Mouse (Mus musculus) neural tube, embryonic 12.5 days (tissue): ENCODE measurements around the gene Kif13a. TPM values are rescaled to one million over a fixed set of nuclear protein-coding genes. Genes with fewer than 3 reads are reported as not detected.

Source experiments
- ATAC-seq: fragments of 200-750 bp; cut with Nextera tagmentation; 2 replicates; pipeline ENCODE4 v1.8.0; 2017; ENCODE audit warnings: low read depth, mild to moderate bottlenecking, moderate TSS enrichment, moderate library complexity; ENCODE audit not compliant: low FRiP score
- H3K27ac ChIP-seq: fragments of 300-500 bp; sonication (generic); 2 replicates; pipeline ENCODE4 v1.5.1; 2016
- H3K27me3 ChIP-seq: fragments of 300-500 bp; sonication (generic); replicated peaks from 2 replicates; pipeline ENCODE4 v1.6.1; 2016; ENCODE audit warnings: mild to moderate bottlenecking
- H3K36me3 ChIP-seq: fragments of 300-500 bp; sonication (generic); 2 replicates; pipeline ENCODE4 v1.6.1; 2016; ENCODE audit warnings: mild to moderate bottlenecking
- H3K4me1 ChIP-seq: fragments of 300-500 bp; sonication (generic); 2 replicates; pipeline ENCODE4 v1.6.1; 2016
- H3K4me2 ChIP-seq: fragments of 300-500 bp; sonication (generic); replicated peaks from 2 replicates; pipeline ENCODE4 v1.6.1; 2016; ENCODE audit warnings: mild to moderate bottlenecking
- H3K4me3 ChIP-seq: fragments of 300-500 bp; sonication (generic); 2 replicates; pipeline ENCODE4 v1.5.1; 2016
- H3K9ac ChIP-seq: fragments of 300-500 bp; sonication (generic); 2 replicates; pipeline ENCODE4 v1.6.1; 2016; ENCODE audit warnings: mild to moderate bottlenecking
- H3K9me3 ChIP-seq: fragments of 300-500 bp; sonication (generic); 2 replicates; pipeline ENCODE4 v1.6.1; 2016; ENCODE audit warnings: mild to moderate bottlenecking
- WGBS: fragments of 180-500 bp; shearing (Covaris S2); methylation state at CpG from one replicate; pipeline ENCODE4 v1.1.7; 2016; 5-methylcytosine and 5-hydroxymethylcytosine counted together
- polyA plus RNA-seq: library from polyadenylated mRNA; unstranded; fragments of >200 nt; fragmentation: Nextera tagmentation; extraction: Ambion mirVana; gene quantifications from 2 replicates; pipeline ENCODE4 v1.2.1, GENCODE M21; 2016

The Kif13a gene
- polyA plus RNA-seq, 1 experiment from 2014 or later = 22.1 TPM

GRCm38 (mm10) chr13:46898411-46898810, 31.3 kb downstream of the Kif13a start:
- no peak overlapping the region for H3K9ac ChIP-seq
- peaks cover 10% of the 10 kb centered on the region for H3K36me3 ChIP-seq
- no peaks in the 10 kb centered on the region for H3K9me3 ChIP-seq
- H3K4me2 ChIP-seq = no peak overlapping the region
- H3K27ac ChIP-seq = no peak overlapping the region
- H3K27me3 ChIP-seq = no peaks in the 10 kb centered on the region
- WGBS = 81% methylated on average over 11 of the region's 11 CpGs
- no peak for ATAC-seq
- H3K4me3 ChIP-seq = no peak overlapping the region
- no peaks in the 10 kb centered on the region for H3K4me1 ChIP-seq

GRCm38 (mm10) chr13:46892380-46892779, 37.3 kb downstream of the Kif13a start:
- Histone ChIP-seq H3K27me3 (no peaks in the 10 kb centered on the region), H3K4me3 (no peak overlapping the region), H3K9me3 (no peaks in the 10 kb centered on the region), H3K4me1 (no peaks in the 10 kb centered on the region), H3K9ac (no peak overlapping the region), H3K27ac (no peak overlapping the region), H3K4me2 (no peak overlapping the region), H3K36me3 (no peaks in the 10 kb centered on the region)
- WGBS = 62% methylated on average over 4 of the region's 4 CpGs
- ATAC-seq = no peak

- ATAC-seq = no peak
- 88% methylated on average over 12 of the region's 12 CpGs for WGBS
Observed at GRCm38 (mm10) chr13:46888150-46888683, 41.5 kb downstream of the Kif13a start.

GRCm38 (mm10) chr13:46886497-46887261, 43.0 kb downstream of the Kif13a start:
- no peak overlapping the region for H3K27ac ChIP-seq
- WGBS = 90% methylated on average over 10 of the region's 10 CpGs

More at GRCm38 (mm10) chr13:46888150-46888683, 41.5 kb downstream of the Kif13a start:
- H3K4me1 ChIP-seq = no peaks in the 10 kb centered on the region
- no peak overlapping the region for H3K27ac ChIP-seq
- no peaks in the 10 kb centered on the region for H3K27me3 ChIP-seq
- H3K36me3 ChIP-seq = no peaks in the 10 kb centered on the region
- no peak overlapping the region for H3K4me2 ChIP-seq
- no peaks in the 10 kb centered on the region for H3K9me3 ChIP-seq
- no peak overlapping the region for H3K4me3 ChIP-seq
- no peak overlapping the region for H3K9ac ChIP-seq

GRCm38 (mm10) chr13:46885759-46886060, 44.0 kb downstream of the Kif13a start:
- Histone ChIP-seq H3K36me3 (no peaks in the 10 kb centered on the region), H3K9me3 (no peaks in the 10 kb centered on the region), H3K4me1 (no peaks in the 10 kb centered on the region), H3K9ac (no peak overlapping the region), H3K27me3 (no peaks in the 10 kb centered on the region), H3K4me2 (no peak overlapping the region), H3K27ac (no peak overlapping the region), H3K4me3 (no peak overlapping the region)
- no peak for ATAC-seq
- 72% methylated on average over 5 of the region's 5 CpGs for WGBS

More at GRCm38 (mm10) chr13:46886497-46887261, 43.0 kb downstream of the Kif13a start:
- H3K27me3 ChIP-seq = no peaks in the 10 kb centered on the region
- H3K4me2 ChIP-seq = no peak overlapping the region
- no peak overlapping the region for H3K4me3 ChIP-seq
- no peak for ATAC-seq
- no peak overlapping the region for H3K9ac ChIP-seq
- no peaks in the 10 kb centered on the region for H3K4me1 ChIP-seq
- H3K9me3 ChIP-seq = no peaks in the 10 kb centered on the region
- no peaks in the 10 kb centered on the region for H3K36me3 ChIP-seq

- H3K4me2 ChIP-seq = no peak overlapping the region
- no peak overlapping the region for H3K9ac ChIP-seq
- no peaks in the 10 kb centered on the region for H3K36me3 ChIP-seq
- no peaks in the 10 kb centered on the region for H3K27me3 ChIP-seq
- no peaks in the 10 kb centered on the region for H3K9me3 ChIP-seq
- H3K27ac ChIP-seq = no peak overlapping the region
- no peak overlapping the region for H3K4me3 ChIP-seq
- H3K4me1 ChIP-seq = no peaks in the 10 kb centered on the region
- ATAC-seq = no peak
- 86% methylated on average over 26 of the region's 26 CpGs for WGBS
Observed at GRCm38 (mm10) chr13:46884898-46885758, 44.5 kb downstream of the Kif13a start.

GRCm38 (mm10) chr13:46883976-46884375, 45.7 kb downstream of the Kif13a start:
- no peaks in the 10 kb centered on the region for H3K27me3 ChIP-seq
- no peak for ATAC-seq
- no peak overlapping the region for H3K9ac ChIP-seq
- H3K36me3 ChIP-seq = no peaks in the 10 kb centered on the region
- no peak overlapping the region for H3K27ac ChIP-seq
- no peaks in the 10 kb centered on the region for H3K4me1 ChIP-seq
- WGBS = 87% methylated on average over 3 of the region's 3 CpGs
- no peaks in the 10 kb centered on the region for H3K9me3 ChIP-seq
- no peak overlapping the region for H3K4me2 ChIP-seq
- H3K4me3 ChIP-seq = no peak overlapping the region

- Histone ChIP-seq H3K27ac (no peak overlapping the region), H3K9me3 (no peaks in the 10 kb centered on the region), H3K9ac (no peak overlapping the region), H3K4me2 (no peak overlapping the region), H3K4me1 (no peaks in the 10 kb centered on the region), H3K27me3 (no peaks in the 10 kb centered on the region), H3K36me3 (no peaks in the 10 kb centered on the region), H3K4me3 (no peak overlapping the region)
- ATAC-seq = no peak
- 84% methylated on average over 10 of the region's 10 CpGs for WGBS
Observed at GRCm38 (mm10) chr13:46883381-46883780, 46.3 kb downstream of the Kif13a start.

- ATAC-seq = no peak
- no peak overlapping the region for H3K4me3 ChIP-seq
- 72% methylated on average over 14 of the region's 14 CpGs for WGBS
Observed at GRCm38 (mm10) chr13:46880736-46881135, 48.9 kb downstream of the Kif13a start.

GRCm38 (mm10) chr13:46880243-46880642, 49.4 kb downstream of the Kif13a start:
- Histone ChIP-seq H3K9me3 (no peaks in the 10 kb centered on the region), H3K9ac (no peak overlapping the region), H3K27ac (no peak overlapping the region), H3K36me3 (no peaks in the 10 kb centered on the region), H3K4me1 (0 out of 2 replicates have a peak, but pooled peaks cover 3% of the 10 kb centered on the region), H3K4me3 (no peak overlapping the region), H3K27me3 (no peaks in the 10 kb centered on the region), H3K4me2 (no peak overlapping the region)
- 92% methylated on average over 6 of the region's 6 CpGs for WGBS
- ATAC-seq = no peak

More at GRCm38 (mm10) chr13:46880736-46881135, 48.9 kb downstream of the Kif13a start:
- Histone ChIP-seq H3K9ac (no peak overlapping the region), H3K27me3 (no peaks in the 10 kb centered on the region), H3K36me3 (no peaks in the 10 kb centered on the region), H3K27ac (no peak overlapping the region), H3K9me3 (no peaks in the 10 kb centered on the region), H3K4me1 (0 out of 2 replicates have a peak, but pooled peaks cover 3% of the 10 kb centered on the region), H3K4me2 (no peak overlapping the region)

- H3K9ac ChIP-seq = no peak overlapping the region
- no peaks in the 10 kb centered on the region for H3K9me3 ChIP-seq
- H3K27me3 ChIP-seq = no peaks in the 10 kb centered on the region
- H3K36me3 ChIP-seq = no peaks in the 10 kb centered on the region
- H3K4me3 ChIP-seq = no peak overlapping the region
- H3K4me2 ChIP-seq = no peak overlapping the region
- H3K4me1 ChIP-seq = peaks cover 14% of the 10 kb centered on the region
- no peak for ATAC-seq
- WGBS = 87% methylated on average over 4 of the region's 4 CpGs
- no peak overlapping the region for H3K27ac ChIP-seq
Observed at GRCm38 (mm10) chr13:46877049-46877448, 52.6 kb downstream of the Kif13a start.

- Histone ChIP-seq H3K27me3 (no peaks in the 10 kb centered on the region), H3K27ac (no peak overlapping the region), H3K36me3 (no peaks in the 10 kb centered on the region), H3K9ac (no peak overlapping the region), H3K4me3 (no peak overlapping the region), H3K4me1 (peaks cover 21% of the 10 kb centered on the region), H3K4me2 (no peak overlapping the region), H3K9me3 (no peaks in the 10 kb centered on the region)
- WGBS = 86% methylated on average over 6 of the region's 6 CpGs
- no peak for ATAC-seq
Observed at GRCm38 (mm10) chr13:46875377-46875776, 54.3 kb downstream of the Kif13a start.
